Mouse (Mus musculus) embryonic stem cell, embryonic (primary cell): ENCODE results near the gene Lrrc8e.

ENCODE experiments used
- CTCF ChIA-PET, 4 experiments: fragments of 300-600 bp in 2 of 4; fragments of 350-600 bp in 2 of 4; sonication (Branson Sonifier 250); formaldehyde crosslinking; loops; one replicate each; lab custom pipeline; 2022; ENCODE audit warnings: inconsistent platforms in 2 of 4; lab: Charles Lee
- POLR2A ChIA-PET, 4 experiments: fragments of 300-600 bp in 2 of 4; fragments of 350-600 bp in 2 of 4; sonication (Branson Sonifier 250); formaldehyde crosslinking; loops; one replicate each; lab custom pipeline; 2022; ENCODE audit warnings: antibody characterized with exemption in 4 of 4, inconsistent platforms in 1 of 4; lab: Charles Lee

Lrrc8e gene

GRCm38 (mm10) chr8:4258233-4258632, 31.6 kb downstream of the Lrrc8e start:
- POLR2A ChIA-PET = interaction anchor here (0.7 to 4.2 kb wide), 23 partner anchors 8 to 355 kb away, joined by 3 to 16 read pairs (median 4); partner anchors contain the start of genes Gm49320 (in 2 of the 4), Map2k7 (in 1 of the 4) and Zfp958 (in 1 of the 4)
- CTCF ChIA-PET = interaction anchor here (0.6 to 3.3 kb wide), 17 partner anchors 8 to 125 kb away, joined by 3 to 13 read pairs (median 7); partner anchors contain the start of genes Gm49320 (in 3 of the 4), Map2k7 (in 3 of the 4) and Tgfbr3l (in 1 of the 4)

- POLR2A ChIA-PET = interaction anchor here (0.6 to 4.2 kb wide), 30 partner anchors 8 to 791 kb away, joined by 3 to 16 read pairs (median 4); partner anchors contain the start of genes Gm49320 (in 2 of the 4), Evi5l (in 1 of the 4), Map2k7 (in 1 of the 4) and Zfp958 (in 1 of the 4)
- CTCF ChIA-PET = interaction anchor here (0.6 to 3.3 kb wide), 23 partner anchors 8 to 540 kb away, joined by 3 to 13 read pairs (median 5); partner anchors contain the start of genes Gm49320 (in 3 of the 4), Map2k7 (in 3 of the 4), Tgfbr3l (in 2 of the 4) and Timm44 (in 1 of the 4)
Measured at GRCm38 (mm10) chr8:4258678-4259077, 32.1 kb downstream of the Lrrc8e start.

- ChIA-PET CTCF (interaction anchor here (0.6 to 3.3 kb wide), 23 partner anchors 8 to 541 kb away, joined by 3 to 13 read pairs (median 5); partner anchors contain the start of genes Gm49320 (in 3 of the 4), Map2k7 (in 3 of the 4), Tgfbr3l (in 2 of the 4) and Timm44 (in 1 of the 4)), POLR2A (interaction anchor here (0.5 to 4.2 kb wide), 30 partner anchors 8 to 791 kb away, joined by 3 to 16 read pairs (median 4); partner anchors contain the start of genes Gm49320 (in 2 of the 4), Timm44 (in 2 of the 4), Evi5l (in 1 of the 4) and Map2k7 (in 1 of the 4))
Measured at GRCm38 (mm10) chr8:4259125-4259804, 32.6 kb downstream of the Lrrc8e start, which contains the start of gene Ctxn1. TSS of gene Ctxn1 (minus strand) at chr8:4259274.

- ChIA-PET CTCF (interaction anchor here in 3 of 4 experiments (0.7 to 3.3 kb wide), 13 partner anchors 8 to 541 kb away, joined by 3 to 13 read pairs (median 8); partner anchors contain the start of genes Gm49320 (in 2 of the 3) and Map2k7 (in 2 of the 3)), POLR2A (interaction anchor here in 3 of 4 experiments (0.5 to 4.2 kb wide), 20 partner anchors 8 to 662 kb away, joined by 3 to 16 read pairs (median 5); partner anchors contain the start of genes Tgfbr3l (in 2 of the 3), Timm44 (in 2 of the 3), Evi5l (in 1 of the 3) and Gm49320 (in 1 of the 3))
Measured at GRCm38 (mm10) chr8:4259805-4260170, 33.2 kb downstream of the Lrrc8e start.

- CTCF ChIA-PET = interaction anchor here in 1 of 4 experiments (0.9 kb wide), 1 partner anchor 59 kb away, joined by 3 read pairs; no protein-coding TSS in a partner anchor
- POLR2A ChIA-PET = interaction anchor here in 1 of 4 experiments (1.2 to 2.9 kb wide), 6 partner anchors 9 to 116 kb away, joined by 3 to 9 read pairs (median 4); no protein-coding TSS in a partner anchor
Measured at GRCm38 (mm10) chr8:4263105-4263791, 36.6 kb downstream of the Lrrc8e start.

- ChIA-PET POLR2A (interaction anchor here in 2 of 4 experiments (0.6 to 3.1 kb wide), 7 partner anchors 7 to 304 kb away, joined by 3 to 15 read pairs (median 4); partner anchors contain the start of gene Timm44 (in 1 of the 2)), CTCF (interaction anchor here in 1 of 4 experiments (1.3 kb wide), 1 partner anchor 91 kb away, joined by 3 read pairs; no protein-coding TSS in a partner anchor)
Measured at GRCm38 (mm10) chr8:4265160-4265914, 38.7 kb downstream of the Lrrc8e start.

- CTCF ChIA-PET = interaction anchor here (0.5 to 2.2 kb wide), 53 partner anchors 8 to 596 kb away, joined by 3 to 16 read pairs (median 4); partner anchors contain the start of genes Ctxn1 (in 3 of the 4), Snapc2 (in 2 of the 4), Timm44 (in 2 of the 4) and Evi5l (in 1 of the 4)
- POLR2A ChIA-PET = interaction anchor here in 3 of 4 experiments (0.6 to 3.1 kb wide), 18 partner anchors 8 to 845 kb away, joined by 3 to 15 read pairs (median 4); partner anchors contain the start of genes Timm44 (in 3 of the 3), Ctxn1 (in 1 of the 3) and Snapc2 (in 1 of the 3)
Measured at GRCm38 (mm10) chr8:4267627-4268026, 41.0 kb downstream of the Lrrc8e start.

DNA sequence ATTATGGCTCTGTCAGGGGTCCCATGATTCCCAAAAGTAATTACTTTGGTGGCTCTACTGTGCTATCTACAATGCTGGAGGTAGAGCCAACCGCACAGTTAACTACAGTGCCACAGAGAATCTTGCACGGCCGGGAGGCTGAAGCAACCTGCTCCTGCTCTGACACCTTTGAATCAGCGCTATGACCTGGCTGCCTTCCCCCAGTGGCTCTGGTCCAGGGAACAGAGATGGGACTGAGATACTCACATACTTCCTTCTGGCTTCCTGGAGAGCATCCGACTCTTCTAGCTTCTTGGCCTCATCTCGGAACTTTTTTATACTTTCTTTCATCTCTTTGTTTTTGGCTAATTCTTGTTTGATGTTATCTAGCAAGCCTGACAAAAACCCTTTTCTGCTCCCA, 43.0 kb downstream of the Lrrc8e start:
- ChIA-PET CTCF (interaction anchor here in 1 of 4 experiments (1.9 kb wide), 1 partner anchor 11 kb away, joined by 4 read pairs; the partner anchor contains the start of gene Ctxn1), POLR2A (no interaction called here)

DNA sequence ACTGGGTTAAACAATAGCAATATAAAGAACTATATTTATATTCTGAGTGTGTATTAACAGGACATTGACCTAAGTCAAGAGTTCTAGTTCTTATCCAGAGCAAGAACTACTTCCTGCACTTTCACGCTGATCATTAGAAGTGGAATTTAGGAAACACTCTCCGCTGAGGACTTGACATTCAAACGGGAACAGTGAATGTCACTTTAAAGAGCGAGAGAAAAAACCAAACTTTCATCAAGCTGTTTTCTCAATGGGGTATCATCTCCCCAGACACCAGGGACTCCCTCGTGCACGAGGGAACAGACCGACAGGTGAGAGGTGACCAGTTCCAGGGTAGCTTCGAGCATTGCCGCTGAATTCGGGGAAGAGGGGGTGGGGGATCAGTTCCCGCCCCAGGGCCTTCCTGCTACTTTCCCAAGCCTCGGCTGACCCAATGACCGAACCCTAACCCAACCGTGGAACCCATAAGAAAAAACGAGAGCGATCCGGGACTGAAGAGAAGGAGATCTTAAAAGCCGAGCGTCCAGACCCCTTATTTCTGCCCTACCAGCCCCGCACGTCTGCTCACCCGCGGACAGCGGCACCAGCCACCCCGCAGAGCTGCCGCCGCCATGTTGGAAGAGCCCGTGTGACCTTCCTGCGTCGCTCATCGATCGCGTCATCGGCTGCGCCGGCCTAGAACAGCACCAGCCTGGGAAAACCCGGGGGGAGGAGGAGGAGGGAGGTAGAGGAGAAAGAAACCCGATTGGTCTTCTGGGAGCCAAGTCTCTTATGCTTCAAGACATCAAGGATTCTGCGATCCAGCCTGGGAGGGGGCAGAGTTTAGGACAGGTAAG, 48.9 kb downstream of the Lrrc8e start, which contains the start of gene Timm44:
Gene Timm44, minus strand, starts transcription at position 639 of the 836 bp plus-strand sequence.
- CTCF ChIA-PET = interaction anchor here (0.6 to 1.5 kb wide), 9 partner anchors 8 to 618 kb away, joined by 3 to 9 read pairs (median 3); partner anchors contain the start of gene Ctxn1 (in 1 of the 4)
- POLR2A ChIA-PET = interaction anchor here (0.6 to 4.0 kb wide), 57 partner anchors 8 to 402 kb away, joined by 3 to 20 read pairs (median 4); partner anchors contain the start of genes Gm49320 (in 2 of the 4), Map2k7 (in 2 of the 4), Snapc2 (in 2 of the 4) and Ccl25 (in 1 of the 4)

DNA sequence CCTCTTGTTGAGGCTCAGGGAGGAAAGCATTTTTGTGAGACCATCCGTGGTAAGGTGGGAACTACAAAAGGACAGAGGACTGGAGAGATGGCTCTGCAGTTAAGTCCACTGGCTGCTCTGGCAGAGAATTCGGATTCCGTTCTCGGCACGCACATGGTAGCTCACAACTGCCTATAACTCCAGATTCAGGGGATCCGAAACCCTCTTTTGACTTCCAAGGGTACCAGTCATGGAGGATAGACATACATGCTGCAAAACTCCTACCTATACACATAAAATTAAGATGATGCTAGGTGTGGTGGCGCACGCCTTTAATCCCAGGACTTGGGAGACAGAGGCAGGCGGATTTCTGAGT, 49.5 kb downstream of the Lrrc8e start:
- ChIA-PET CTCF (interaction anchor here (0.7 to 1.4 kb wide), 7 partner anchors 9 to 605 kb away, joined by 3 to 5 read pairs (median 4); partner anchors contain the start of gene Ctxn1 (in 1 of the 4)), POLR2A (interaction anchor here (0.6 to 4.0 kb wide), 45 partner anchors 8 to 401 kb away, joined by 3 to 20 read pairs (median 5); partner anchors contain the start of genes Snapc2 (in 2 of the 4), Ccl25 (in 1 of the 4), Ctxn1 (in 1 of the 4) and Evi5l (in 1 of the 4))
